Mouse (Mus musculus) myocyte (in vitro differentiated cells): ENCODE results near the gene Creb3l1.

Source experiments
- CEBPB ChIP-seq: IDR thresholded peaks from 2 replicates; pipeline ENCODE4 v1.6.1; 2011; ENCODE audit warnings: mild to moderate bottlenecking, moderate library complexity; ENCODE audit not compliant: poor library complexity, insufficient read depth, severe bottlenecking
- E2F4 ChIP-seq: IDR thresholded peaks from one replicate; pipeline ENCODE4 v1.6.1; 2011; ENCODE audit warnings: mild to moderate bottlenecking, control low read depth, moderate library complexity; ENCODE audit not compliant: insufficient read depth
- MAX ChIP-seq: IDR thresholded peaks from one replicate; pipeline ENCODE4 v1.6.1; 2011; ENCODE audit warnings: low read depth, mild to moderate bottlenecking, control low read depth
- MYOD1 ChIP-seq, 3 experiments: IDR thresholded peaks; one replicate each; pipeline ENCODE4 v1.6.1; 2011; ENCODE audit warnings: control low read depth in 2 of 3, low read depth in 2 of 3, mild to moderate bottlenecking in 2 of 3, moderate library complexity in 1 of 3; ENCODE audit not compliant: insufficient read length in 2 of 3, control insufficient read depth in 1 of 3
- POLR2A ChIP-seq: IDR thresholded peaks from one replicate; pipeline ENCODE4 v1.6.1; 2011; ENCODE audit warnings: low read depth, mild to moderate bottlenecking, control low read depth, moderate library complexity; ENCODE audit not compliant: insufficient read length
- TCF12 ChIP-seq: IDR thresholded peaks from one replicate; pipeline ENCODE4 v1.6.1; 2011; ENCODE audit warnings: mild to moderate bottlenecking, control low read depth; ENCODE audit not compliant: poor library complexity, insufficient read depth, severe bottlenecking
- TCF3 ChIP-seq: IDR thresholded peaks from one replicate; pipeline ENCODE4 v1.6.1; 2011; ENCODE audit warnings: low read depth, control low read depth; ENCODE audit not compliant: insufficient read length

DNA sequence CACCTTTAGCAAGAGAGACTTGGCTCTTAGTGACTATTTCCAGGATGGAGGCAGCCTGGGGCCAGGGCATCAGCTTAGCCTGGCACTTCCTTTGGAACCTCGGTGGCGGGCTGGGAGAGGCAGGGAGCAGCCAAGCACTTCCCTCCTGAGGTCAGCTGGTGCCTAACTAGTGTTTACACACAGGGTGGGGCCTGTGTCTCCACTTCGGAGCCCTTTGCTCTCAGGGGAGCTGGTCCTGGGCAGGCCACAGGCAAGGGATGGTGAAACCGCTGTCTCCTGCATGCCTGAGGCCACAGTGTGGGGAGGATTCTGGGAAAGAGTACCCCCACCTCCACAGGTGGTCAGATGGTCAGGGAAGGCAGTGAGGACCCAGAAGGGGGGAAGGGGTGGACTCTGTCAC, 23.3 kb upstream of the Creb3l1 start:
- TF ChIP-seq POLR2A (no peak), CEBPB (0 out of 2 replicates have a peak, but pooled peaks have one; percentile 10), TCF12 (no peak), MAX (no peak), TCF3 (no peak), E2F4 (no peak), MYOD1 (IDR thresholded peaks at IDR 0.05; ENCODE audit: control insufficient read depth in 1 of 3, insufficient read length in 2 of 3, low read depth in 2 of 3) (peak in 1 of 3 experiments; percentile 2)
